Mouse (Mus musculus): Measurements from ENCODE around the gene Cd300lb. TPM values are rescaled to one million over a fixed set of nuclear protein-coding genes. Genes with fewer than 3 reads are reported as not detected.
"Not testable (repeated sequence)": the region's sequence is repeated elsewhere in the genome, so short reads cannot be mapped to it uniquely, and the experiment has no call there.

The Cd300lb gene
- not detected for total RNA-seq (2021)

DNA sequence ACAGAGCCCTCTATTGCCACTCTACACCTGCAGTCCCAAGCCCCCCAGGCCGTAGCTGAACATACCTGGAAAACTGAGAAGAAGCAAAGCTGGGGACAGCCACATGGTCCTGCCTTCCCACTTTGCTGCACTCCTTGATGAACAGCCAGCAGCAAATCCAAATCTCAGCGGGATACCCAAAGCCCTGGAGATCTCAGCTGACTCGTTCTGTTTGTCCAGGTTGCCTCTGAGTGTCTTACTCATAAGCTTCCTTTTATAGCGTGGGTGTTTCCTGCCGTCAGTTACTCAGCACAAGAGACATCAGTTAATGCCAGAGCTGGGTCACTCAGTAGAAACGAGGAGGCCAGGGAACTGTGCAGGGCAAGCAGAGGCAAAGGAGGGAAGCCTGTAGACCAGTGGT, at the start of gene Cd300lb:
Gene Cd300lb, minus strand, starts transcription at position 243 of the 400 bp plus-strand sequence.
- intact Hi-C loops (cut with DNase I): no loop called here
- no peak for DNase-seq

DNA sequence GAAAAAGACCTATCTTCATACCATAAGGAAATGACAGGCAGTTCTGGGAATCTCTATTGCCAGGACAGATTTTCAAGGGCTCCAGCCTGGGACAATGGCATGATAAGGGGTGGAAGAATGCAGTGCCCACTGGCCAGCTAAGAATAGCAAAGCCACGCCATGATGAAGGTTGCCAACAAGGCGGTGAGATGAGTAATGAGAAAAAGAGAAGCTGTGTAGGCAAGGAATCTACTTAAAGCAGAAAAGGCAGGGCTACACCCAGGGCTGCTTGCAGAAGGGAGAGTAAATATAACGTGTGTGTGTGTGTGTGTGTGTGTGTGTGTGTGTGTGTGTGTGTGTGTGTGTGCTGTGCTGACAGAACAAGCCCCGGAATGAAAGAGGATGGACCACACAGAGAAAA, 47.7 kb upstream of the Cd300lb start:
- no peak for DNase-seq

DNA sequence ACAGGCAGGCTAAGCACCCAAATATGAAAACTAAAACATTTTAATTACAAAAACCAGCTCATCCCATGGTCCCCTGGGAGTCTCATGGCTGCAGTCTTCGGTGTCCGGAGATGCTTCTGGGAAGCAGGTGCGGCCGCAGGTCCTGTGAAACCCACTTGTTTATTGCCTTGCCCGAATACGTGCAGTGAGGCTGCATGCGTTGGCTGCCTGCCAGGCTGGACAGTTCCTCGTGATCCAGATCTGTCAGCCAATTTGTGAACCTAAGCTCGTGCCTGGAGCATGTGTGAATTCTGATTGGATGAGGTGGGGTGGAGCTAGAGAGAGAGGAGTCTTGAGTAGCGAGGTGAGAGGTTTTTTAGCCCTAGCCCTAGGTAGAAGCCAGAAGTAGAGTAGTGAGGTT, 38.5 kb upstream of the Cd300lb start:
- intact Hi-C loops (cut with DNase I): no loop called here
- peak; percentile 20 for DNase-seq

More for the DNA sequence above, 47.7 kb upstream of the Cd300lb start:
- intact Hi-C loops (cut with DNase I): no loop called here

DNA sequence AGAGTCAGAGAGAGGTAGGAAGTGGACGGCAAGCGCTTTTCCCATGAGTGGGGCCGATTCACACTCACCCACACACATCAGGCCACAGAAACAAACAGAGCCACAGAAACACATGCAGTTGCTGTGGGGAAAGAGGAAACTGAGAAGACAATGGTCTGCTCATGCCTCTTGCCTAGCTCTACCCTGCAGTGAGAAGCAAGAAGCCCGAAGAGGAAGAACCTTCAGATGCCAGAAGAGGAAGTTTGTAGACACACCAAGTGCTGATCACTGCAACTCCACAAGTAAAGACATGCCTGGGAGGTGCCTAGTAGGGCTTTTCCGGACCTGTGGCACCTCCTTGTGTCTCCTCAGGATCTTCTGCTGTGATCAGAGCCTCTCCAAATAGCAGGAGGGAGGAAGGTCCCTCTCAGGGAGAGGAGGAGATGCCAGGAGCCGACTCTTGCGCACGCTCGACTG, 34.6 kb upstream of the Cd300lb start, which contains the start of gene Cd300c:
Gene Cd300c, minus strand, starts transcription at position 406 of the 456 bp plus-strand sequence.
- intact Hi-C loops (cut with DNase I): no loop called here
- no peak for DNase-seq

DNA sequence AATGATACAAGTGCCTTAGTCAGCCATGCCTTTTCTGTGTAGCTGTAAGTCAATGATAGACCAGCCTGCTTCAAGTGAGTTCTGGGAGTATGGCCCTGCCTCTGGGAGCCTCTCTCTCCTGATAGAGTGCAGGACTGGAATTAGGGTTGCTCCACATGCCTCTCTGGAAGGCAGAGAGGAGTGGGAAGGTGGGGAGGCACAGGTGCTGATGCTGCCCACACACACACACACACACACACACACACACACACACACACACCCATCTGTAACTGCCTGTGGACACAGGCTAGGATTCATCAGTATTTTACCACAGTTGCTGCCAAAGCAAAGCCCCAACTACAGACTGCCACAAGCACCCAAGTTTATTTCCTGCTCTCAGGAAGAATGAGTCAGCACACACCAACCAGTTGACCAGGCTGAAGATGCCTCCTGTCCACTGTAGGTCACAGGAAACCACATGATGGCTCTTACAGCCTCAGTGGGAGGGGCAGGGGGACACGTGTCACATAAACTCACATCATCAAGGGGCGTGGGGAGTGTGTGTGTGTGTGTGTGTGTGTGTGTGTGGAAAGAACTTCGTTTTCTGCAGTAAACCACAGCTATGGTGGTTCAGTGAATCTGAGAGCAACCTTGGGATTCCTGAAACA, 31.1 kb upstream of the Cd300lb start:
- intact Hi-C loops (cut with DNase I): no loop called here
- no peak for DNase-seq

DNA sequence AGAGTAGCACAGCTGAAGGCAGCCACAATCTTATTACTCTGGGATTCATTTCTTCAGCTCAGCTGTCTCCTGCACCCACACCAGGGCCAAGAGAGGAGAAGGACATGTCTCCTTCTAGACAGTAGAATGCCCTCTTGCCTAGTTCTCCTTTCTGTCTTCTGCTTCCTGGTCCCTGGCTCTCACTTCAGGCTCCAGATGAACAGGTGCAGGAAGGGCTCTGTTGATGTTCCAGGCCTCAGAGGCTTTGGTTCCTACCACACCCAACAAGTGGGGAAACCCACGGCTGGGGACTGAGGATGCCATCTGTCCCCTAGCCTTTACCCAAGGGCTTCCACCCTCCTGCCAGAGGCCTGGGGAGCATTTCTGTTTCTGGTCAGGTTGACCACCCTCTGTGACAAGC, 26.2 kb upstream of the Cd300lb start:
- intact Hi-C loops (cut with DNase I): no loop called here
- DNase-seq: no peak

DNA sequence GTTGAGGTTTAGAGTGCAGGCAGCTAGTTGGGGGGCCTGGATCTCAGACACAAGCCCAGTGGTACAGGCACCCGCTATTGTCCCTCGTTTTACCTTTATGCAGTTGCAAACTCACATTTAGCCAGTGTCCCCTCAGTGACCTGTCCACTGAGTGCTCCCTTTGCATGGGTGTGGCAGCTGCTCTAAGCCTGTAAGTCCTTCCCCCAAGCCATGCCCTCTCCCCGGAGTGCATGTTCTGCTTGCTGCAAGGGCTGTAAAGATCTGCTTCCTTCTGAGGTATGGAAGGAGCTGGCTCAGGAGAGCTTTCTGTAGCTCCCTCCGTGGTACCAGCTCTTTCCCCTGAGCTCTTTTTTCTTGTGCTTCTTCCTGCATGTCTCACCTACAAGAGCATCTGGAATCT, 595 bp downstream of the Cd300lb start:
- intact Hi-C loops (cut with DNase I): no loop called here
- DNase-seq: no peak

DNA sequence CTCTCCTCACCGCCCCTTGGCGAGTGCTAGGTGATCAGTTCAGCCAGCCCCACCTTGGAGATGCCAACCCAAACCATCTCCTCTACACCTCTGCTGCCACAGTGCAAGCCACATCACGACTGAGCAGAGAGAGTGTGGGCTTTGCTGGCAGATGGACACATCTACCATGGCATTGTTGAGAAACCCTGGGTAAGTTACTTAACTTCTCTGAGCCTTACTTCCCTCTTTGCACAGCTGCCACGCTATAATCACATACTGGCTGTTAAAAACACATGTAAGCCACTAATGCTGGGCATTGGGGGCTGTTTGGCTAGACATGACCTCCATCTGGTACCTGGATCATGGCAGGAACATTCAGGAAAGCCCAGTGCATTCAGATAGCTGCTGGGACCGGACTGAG, 3.1 kb downstream of the Cd300lb start:
- intact Hi-C loops (cut with DNase I): no loop called here
- DNase-seq: no peak

DNA sequence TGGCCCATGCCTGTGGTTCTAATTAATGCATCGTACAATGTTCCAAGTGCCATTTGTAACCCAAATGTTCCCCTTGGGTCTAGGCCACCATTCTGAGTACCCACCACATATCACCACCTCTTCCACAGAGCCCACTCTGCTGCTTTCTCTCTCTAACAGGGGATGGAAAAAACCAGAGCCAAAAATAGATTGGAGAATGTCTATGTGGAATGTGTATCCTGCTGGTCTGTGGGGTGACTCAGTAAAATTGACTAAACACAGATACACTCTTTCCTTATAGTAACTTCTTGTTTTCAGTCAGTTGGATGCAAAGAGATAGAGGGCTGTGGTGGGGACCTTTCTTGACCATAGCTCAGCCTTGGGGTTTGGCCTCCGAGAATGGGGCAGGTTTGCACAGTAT, 4.6 kb downstream of the Cd300lb start:
- no peak for DNase-seq
- intact Hi-C loops (cut with DNase I): no loop called here

DNA sequence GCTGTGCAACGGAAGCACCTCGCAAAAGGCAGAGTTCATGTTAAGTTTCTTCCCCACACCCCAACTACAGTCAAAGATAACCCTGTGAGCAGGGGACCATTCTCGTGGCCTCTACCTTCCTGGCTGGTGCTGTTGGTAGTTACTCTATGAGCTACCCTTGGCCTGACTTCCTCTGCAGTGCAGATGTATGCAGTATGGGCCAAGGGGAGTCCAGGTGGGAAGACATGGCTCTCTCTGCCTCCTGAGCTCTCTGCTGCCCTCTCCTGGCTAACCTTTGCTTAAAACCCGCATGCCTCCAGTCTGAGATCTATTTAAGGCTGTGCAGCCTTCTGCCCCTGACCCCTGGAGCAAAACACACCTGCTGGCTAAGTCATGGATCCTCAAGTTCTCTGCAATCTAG, 10.2 kb downstream of the Cd300lb start:
- peak; percentile 10 for DNase-seq
- intact Hi-C loops (cut with DNase I): no loop called here

DNA sequence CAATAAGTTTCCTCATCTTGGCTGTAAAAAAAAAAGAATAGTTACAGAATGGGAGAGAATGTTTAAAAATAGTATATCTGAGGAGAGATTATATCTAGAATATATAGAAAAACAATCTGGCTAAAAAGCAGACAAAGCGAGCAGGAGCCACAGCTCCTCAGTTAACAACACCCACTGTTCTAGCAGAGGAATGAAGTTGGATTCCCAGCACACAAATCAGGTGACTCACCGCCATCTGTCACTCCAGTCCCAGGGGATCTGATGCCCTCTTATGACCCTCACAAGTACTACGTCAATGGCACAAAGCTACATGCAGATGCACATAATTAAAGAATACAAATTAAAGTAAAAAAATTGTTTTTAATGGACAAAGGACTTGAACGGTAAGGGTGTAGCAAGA, 11.7 kb downstream of the Cd300lb start:
- intact Hi-C loops (cut with DNase I): no loop called here
- DNase-seq: no peak

DNA sequence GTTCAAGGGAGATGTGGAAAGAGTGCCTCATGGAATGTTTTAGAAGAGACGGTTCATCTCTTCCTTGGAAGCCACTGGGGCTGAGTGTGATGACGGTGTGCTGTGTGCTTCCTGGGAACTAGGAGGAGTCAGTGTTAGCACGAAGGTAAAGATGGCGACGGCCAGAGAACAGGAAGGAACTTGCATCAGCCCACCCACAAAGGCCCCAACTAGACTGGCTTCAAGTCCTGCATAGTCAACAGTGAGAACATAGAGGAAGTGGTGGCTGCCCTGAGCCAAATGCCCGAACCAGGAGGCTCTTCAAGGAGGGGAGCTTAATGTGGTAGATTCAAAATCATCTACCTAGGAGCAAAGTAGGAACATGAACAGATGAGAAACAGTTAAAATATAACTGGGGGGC, 17.1 kb downstream of the Cd300lb start:
- intact Hi-C loops (cut with DNase I): no loop called here
- DNase-seq: no peak

DNA sequence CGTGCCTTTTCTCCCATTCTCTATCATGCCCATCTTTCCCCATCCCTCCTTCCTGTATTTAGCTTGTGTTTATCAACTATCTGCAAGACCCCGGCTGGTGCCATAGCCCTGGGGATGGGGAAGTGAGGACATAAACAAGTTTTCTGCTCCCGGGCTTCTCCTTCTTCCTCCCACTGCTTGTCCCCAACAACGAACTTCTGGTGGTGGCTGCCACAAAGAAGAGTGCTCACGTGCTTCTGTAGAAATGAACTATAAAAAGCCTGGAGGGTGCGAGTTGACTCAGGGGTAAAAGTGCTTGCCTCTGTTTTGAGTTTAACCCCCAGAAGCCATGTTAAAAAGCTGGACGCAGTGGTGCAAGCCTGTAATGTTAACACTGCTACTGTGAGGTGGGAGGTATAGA, 19.2 kb downstream of the Cd300lb start:
- DNase-seq: no peak
- intact Hi-C loops (cut with DNase I): loop anchor here (5.0 kb wide), 2 partner anchors 103 to 243 kb away; no protein-coding TSS in a partner anchor

DNA sequence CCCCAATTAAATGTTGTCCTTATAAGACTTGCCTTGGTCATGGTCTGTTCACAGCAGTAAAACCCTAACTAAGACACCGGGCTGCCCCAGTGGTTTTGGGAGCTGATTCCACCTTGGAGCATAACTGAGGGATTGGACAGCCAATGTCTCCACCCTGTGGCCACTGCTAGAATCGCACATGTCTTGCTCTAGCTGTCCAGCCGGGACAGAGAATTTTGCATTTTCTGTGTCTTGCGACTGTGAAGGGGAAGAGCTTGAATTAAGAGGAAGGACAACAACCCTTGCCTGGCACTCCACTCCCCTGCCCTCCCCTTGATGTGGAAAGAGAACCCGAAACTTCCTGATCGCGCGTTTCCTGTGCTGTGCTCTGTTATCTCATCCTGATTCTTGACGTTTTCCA, 21.3 kb downstream of the Cd300lb start:
- intact Hi-C loops (cut with DNase I): loop anchor here (5.0 kb wide), 2 partner anchors 101 to 241 kb away; no protein-coding TSS in a partner anchor
- peak; percentile 82 for DNase-seq

DNA sequence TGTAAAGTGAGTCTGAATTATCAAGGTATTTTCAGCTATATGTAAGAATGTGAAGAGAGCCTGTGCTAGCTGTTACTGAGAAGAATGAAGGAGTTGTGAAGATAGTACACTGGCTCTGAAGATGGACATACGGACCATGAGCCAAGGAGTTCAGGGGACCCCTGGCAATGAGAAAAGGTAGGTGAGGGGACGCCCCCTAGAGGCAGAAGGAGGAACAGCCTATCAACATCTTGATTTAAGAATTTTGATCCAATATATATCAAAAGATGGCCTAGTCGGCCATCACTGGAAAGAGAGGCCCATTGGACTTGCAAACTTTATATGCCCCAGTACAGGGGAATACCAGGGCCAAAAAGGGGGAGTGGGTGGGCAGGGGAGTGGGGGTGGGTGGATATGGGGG, 24.6 kb downstream of the Cd300lb start:
- intact Hi-C loops (cut with DNase I); DNase-seq: not testable (repeated sequence)

DNA sequence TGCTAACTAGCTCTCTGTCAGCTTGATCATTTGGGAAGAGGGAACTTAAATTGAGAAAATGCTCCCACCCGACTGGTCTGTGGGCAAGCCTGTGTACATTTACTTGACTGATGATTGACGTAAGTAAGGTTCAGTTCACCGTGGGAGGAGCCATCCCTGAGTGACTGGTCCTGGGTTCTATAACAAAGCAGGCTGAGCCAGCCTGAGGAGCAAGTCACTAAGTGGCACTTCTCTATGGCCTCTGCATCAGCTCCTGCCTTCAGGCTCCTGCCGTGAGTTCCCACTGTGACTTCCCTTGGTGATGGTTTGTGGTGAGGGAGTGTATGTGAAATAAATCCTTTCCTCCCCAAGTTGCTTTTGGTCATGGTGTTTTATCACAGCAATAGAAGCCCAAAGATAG, 26.1 kb downstream of the Cd300lb start:
- intact Hi-C loops (cut with DNase I): no loop called here
- no peak for DNase-seq

DNA sequence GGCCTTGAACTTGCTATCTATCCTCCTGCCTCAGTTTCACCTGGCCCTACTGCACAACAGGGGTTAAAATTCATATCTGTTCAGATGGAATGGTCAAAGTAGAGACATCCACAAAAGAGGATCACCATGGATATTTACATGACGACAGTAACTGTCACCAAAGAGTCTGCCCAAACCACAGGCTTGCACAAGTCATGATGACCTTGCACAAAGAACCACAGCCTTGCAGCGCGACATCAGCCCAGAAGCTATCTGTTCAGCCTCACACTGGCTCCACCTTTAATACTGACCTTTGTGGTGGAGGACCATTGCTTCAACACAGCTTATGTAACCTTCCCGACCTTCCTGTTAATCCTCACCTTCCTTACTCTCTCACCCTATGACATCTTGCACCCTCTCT, 26.6 kb downstream of the Cd300lb start:
- intact Hi-C loops (cut with DNase I): no loop called here
- DNase-seq: no peak

DNA sequence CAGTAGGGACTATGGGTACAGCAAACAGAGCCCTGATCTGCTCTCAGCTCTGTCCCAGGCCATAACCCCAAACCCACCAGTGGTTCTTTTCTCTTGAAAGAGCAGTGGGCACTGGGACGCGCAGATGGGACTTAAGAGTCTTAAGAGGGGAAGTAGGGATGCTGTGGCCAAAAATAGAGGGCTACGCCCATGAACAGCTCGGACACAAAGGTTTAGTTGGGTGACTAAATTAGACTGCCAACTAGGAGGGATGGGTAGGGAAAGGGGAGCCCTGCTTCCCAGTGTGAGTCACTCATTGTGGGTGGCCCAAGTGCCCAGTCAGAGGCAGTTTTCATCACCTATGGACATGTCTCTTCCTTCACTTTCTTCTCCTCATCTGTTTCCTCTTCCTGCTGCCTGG, 31.0 kb downstream of the Cd300lb start:
- no peak for DNase-seq
- intact Hi-C loops (cut with DNase I): no loop called here

DNA sequence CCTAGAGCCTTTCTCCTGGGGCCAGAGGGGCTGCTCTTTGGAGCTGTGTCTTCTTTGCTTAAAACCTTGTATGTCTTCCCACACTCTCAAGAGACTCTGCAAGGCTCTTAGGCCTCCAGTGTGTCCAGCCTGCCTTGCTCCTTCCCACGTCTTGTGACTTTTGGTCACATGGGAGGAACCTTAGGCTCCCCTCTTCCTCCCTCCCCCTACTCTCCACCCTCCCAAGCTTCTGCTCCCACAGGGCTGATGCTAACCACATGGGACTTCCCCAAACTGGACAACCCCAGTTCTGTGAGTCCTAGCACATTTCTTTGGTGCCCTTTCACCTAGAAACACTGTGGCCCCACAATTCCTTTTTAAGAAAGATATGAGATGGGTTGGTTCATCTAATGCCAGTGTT, 36.2 kb downstream of the Cd300lb start:
- intact Hi-C loops (cut with DNase I): no loop called here
- DNase-seq: no peak

DNA sequence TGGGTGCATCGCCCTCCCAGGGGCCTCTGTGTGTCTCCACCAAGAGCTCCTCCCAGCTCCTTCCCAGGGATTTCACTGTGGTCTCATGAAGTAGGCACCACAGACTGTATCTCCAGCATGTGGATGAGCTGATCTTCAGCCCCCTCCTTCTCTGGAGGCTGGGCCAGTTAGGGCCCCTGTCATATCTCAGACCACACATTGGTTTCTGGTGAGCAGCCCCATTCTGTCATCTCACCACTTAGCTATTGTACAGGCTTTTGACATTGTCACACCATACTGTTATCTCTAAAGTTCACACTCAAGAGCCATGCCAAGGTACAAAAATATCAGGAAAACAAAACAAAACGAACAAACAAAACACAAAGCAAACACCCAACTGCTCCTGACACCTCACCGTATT, 38.1 kb downstream of the Cd300lb start:
- intact Hi-C loops (cut with DNase I): no loop called here
- no peak for DNase-seq

DNA sequence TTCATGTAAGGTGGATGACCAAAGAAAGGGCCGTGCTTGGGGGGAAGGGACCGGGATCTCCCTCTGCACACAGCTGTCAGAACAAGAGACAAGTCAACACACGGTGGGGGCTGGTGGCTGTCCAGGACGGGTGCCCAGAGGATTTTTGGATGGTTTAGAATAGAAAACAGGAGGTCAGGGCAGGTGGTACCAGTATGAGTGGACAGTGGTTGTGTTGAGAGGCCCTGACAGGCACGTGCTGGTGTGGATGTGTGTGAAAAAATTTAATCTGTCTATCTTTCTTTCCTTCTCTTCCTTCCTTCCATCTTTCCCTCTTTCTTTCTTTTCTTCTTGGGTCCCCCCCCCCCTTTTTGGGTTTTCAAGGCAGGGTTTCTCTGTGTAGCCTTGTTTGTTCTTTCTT, 43.6 kb downstream of the Cd300lb start:
- no peak for DNase-seq
- intact Hi-C loops (cut with DNase I): no loop called here

DNA sequence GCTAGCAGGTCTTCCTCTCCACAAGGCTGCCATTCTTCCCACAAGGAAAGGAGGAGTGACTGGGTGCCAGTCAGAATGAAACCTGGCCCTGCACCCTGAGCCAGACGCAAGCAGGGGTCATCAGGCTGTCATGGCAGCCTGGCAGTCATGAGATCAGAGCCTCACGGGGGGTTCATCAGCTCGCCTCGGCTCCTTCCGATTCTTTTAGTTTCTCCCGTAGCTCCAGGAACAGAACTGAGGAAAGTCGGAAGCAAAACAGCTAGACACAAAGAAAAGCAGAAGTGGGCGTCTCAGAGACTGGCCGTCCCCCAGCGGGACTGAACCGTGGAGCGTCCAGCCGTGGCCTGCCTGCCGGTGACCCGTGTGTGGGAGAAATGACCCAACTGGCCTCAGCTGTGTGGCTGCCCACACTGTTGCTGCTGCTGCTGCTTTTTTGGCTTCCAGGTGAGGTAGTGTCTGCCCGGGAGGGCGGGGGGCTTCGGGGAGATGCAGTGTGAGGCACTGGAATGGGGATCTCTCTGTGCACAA, 44.1 kb downstream of the Cd300lb start, which contains the start of gene Cd300a:
Gene Cd300a, plus strand, starts transcription at position 51 of the 528 bp plus-strand sequence.
- intact Hi-C loops (cut with DNase I): no loop called here

More for the DNA sequence above, 44.1 kb downstream of the Cd300lb start, which contains the start of gene Cd300a:
- no peak for DNase-seq
